Mouse (Mus musculus) CD4-positive helper T cell, adult 2 months (primary cell): Measurements from ENCODE around the gene Rras2.

Experiments
- DNase-seq: peaks from one replicate; pipeline ENCODE4 v3.0.0-alpha.2; 2012; ENCODE audit warnings: low read depth, missing footprints, low spot score

Rras2 gene

DNA sequence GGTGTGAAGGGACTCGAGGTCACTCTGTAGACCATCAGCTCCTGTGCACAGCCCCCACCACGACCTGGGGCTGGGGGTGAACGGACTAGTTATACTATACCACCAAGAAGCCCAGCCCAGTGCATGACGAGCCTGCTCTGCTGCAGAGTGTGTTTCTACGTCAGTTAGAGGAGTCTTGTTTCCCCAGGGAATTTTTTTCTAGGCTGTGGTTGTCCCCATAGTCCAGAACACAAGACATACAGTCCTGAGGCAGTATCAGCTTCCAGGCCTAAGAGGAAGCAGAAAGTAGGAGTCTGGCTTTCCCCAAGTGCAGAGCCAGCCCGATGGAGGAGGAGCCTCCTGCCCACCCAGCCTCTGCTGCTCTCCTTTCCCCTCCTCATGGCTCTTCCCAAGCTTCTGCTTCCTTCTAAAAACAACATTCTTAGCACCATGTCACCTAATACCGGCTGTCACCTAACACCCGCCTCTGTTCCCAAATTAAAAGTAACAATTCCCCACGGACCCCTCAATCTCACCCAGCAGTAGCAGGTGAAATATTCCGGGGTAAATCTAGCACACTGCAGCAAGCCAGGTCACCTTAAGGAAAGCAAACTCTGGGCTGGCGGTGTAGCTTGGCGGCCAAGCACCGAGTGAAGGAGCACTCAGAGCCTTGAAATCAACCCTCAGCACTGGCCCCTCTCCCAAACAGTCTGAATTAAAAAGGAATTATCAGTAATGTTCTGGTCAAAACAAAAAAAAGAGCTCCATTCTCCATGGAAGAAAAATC is 45.5 kb downstream of the Rras2 start:
- no peak for DNase-seq

DNA sequence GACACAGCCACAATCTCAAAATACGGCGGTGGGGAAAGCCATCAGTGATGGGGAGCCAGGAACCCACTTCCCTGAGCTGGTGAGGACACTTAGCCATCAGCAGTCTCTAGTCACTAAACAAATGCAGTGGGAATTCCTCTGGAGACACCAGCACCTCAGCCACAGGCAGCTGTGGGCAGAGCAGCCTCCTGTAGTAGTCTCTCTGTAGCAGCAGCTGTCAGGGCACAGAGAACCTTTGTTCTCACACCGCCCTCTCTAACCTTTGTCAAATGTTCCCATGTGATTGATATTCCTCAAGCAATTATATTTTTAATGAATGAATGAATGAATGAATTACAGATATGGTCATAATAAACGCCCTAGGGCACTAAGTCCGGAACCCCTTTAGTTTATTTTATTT is 46.2 kb downstream of the Rras2 start:
- no peak for DNase-seq

- no peak for DNase-seq
Measured at GRCm38 (mm10) chr7:114070458-114070840, 47.1 kb downstream of the Rras2 start.

GRCm38 (mm10) chr7:114069726-114070457 is 47.7 kb downstream of the Rras2 start:
- peak; percentile 83 for DNase-seq

- peak; percentile 92 for DNase-seq
Measured at GRCm38 (mm10) chr7:114068956-114069533, 48.5 kb downstream of the Rras2 start.

DNA sequence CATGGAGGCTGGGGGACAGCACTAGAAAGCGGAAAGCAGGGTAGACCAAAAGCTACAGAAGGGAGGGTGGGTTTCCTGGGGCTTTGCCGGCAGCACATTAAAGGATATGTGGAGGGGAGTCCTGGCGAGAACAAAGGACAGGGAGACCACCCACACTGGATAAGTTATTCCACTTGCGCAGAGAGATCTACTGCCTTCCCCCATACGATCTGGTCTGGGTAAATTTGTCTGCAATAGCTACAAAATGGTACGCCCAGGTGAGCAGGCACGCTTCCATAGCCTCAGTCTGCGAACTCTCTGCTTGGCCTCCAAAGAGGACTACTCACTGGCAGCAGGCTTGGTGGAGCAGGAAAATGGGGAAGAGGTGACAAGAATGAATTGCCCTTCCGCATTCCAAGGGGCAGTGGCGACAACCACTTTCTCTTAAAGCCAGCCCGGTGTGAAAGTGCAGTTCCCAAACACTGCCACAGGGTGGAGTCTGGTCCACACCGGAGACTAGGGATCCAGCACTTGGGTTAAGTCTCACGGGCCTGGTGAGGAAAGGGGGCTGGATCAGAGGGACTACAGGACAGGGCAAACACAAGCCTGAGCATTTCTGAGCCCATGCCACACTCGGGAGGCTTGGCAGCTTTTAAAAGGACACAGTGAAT is 50.9 kb downstream of the Rras2 start:
- DNase-seq, result peak; percentile 75

GRCm38 (mm10) chr7:114065407-114066185 is 52.0 kb downstream of the Rras2 start:
- no peak for DNase-seq

DNA sequence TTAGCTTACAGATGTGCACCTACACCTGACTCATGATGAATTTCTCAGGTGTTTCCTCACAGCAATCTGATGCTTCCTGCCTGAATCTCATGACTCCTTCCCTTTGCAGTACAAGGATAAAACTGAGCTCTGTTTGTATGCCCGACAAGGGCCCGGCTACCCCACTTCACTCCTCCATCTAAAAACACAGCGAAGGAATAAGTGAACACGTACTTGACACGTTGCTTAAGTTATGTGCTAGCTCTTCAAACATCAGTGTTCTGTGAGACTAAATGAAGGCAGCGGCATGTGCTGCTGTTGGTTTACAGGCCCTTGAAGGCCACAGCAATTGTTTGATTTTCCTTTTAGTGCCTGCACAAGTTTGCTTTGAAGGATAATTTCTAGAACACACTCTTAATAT is 53.6 kb downstream of the Rras2 start:
- DNase-seq, result no peak

DNA sequence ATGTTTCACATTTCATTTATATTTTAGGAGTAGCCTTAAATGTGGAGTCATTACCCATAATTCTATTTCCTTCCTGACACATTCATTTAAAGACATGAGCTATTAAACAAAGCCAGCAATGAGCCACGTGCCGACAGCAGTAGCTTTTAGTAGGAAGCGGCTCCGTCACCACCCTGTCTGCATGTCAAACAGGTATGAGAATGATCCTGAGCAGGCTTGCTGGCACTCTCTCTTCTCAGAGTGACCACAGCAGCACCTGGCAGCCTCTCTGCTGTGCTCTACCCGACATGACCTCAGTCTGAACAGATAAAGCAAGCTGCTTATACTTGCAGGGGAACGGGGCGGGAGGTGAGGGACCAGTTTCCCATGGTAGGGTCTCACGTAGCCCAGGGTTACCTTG is 54.0 kb downstream of the Rras2 start:
- no peak for DNase-seq

DNA sequence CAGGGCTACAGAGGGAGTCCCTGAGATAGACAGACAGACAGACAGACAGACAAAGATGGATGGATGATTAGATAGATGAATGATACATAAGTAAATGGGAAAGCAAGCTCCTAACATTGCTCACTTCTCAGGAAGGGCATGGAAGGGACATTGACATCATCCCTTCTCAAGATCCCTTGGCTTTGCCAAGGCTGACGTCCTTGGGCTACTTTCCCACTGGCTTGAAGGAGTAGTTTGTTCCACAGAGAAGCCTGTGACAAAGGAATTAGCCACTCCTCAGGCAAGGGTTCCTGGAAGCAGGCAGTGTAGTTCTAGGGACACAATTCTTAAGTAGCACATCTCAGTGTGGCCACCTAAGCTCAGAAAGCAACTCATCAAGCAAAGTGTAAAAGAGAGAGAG is 55.1 kb downstream of the Rras2 start:
- no peak for DNase-seq

- no peak for DNase-seq
Measured at GRCm38 (mm10) chr7:114060445-114060844, 57.1 kb downstream of the Rras2 start.

- no peak for DNase-seq
Measured at GRCm38 (mm10) chr7:114058927-114059441, 58.6 kb downstream of the Rras2 start.

- no peak for DNase-seq
Measured at GRCm38 (mm10) chr7:114058166-114058565, 59.4 kb downstream of the Rras2 start.

DNA sequence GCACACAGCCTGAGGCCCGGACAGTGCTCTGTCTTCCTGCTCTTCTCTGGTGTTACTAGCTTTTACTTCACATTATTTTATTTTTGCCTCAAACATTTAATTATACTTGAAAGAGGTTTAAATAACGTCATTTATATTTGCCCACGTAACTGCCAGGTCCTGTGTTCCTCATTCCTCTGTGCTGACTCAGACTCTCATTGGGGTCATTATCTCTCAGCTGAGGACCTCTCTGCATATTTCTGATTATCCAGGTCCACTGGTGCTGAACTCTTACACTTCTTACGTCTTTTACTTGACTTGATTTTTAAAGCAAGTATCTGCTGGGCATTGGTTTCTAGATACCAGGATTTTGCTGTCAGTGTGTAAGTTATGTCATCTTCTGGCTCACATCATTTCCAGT is 63.9 kb downstream of the Rras2 start:
- no peak for DNase-seq

GRCm38 (mm10) chr7:114045814-114046213 is 71.8 kb downstream of the Rras2 start:
- DNase-seq, result no peak

- DNase-seq, result no peak
Measured at GRCm38 (mm10) chr7:114043929-114044549, 73.5 kb downstream of the Rras2 start.

GRCm38 (mm10) chr7:114042973-114043928 is 74.3 kb downstream of the Rras2 start:
- DNase-seq, result no peak

- no peak for DNase-seq
Measured at GRCm38 (mm10) chr7:114041349-114041748, 76.2 kb downstream of the Rras2 start.

DNA sequence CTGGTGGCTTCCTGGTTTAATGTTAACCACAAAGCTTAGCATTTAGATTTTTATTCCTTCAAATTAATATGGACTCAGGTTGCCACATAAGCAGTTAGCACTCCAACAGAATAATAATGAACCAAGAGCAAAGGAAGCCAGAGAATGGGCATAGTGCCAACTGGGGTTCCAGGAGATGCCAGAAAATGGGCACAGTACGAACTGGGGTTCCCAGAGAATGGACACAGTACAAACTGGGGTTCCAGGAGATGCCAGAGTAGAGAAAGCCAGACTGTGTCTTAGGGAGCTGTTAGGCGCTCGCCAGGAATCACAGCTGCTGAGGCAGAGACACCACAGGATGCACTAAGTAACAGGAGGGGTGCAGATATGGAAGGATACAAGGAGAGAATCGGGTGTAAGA is 80.3 kb downstream of the Rras2 start:
- DNase-seq, result no peak

DNA sequence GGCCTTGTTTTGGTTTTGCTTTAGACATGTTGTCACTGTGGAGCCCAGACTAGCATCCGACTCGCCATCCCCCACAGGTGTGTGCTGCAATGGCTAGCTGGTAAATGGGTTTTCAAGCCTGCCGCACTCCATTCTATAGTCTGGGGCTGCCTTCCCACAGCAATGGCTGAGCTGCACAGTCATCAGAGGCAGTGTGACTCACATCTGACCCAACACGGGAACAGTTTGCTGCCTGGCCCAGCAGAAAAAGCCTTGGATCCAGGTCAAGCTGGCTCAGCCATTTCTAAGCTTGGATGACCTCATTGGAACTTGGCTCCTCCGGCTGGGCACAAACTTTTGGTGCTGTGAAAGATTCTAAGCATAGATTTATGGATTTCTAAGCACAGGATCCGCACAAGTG is 88.0 kb downstream of the Rras2 start:
- DNase-seq, result no peak
